Mouse (Mus musculus) heart, adult 11 months (tissue): Measurements from ENCODE around the gene Nub1.
"Not testable (repeated sequence)": the region's sequence is repeated elsewhere in the genome, so short reads cannot be mapped to it uniquely, and the experiment has no call there.

Experiments
- DNase-seq: peaks from one replicate; pipeline ENCODE4 v3.0.0; 2022

Gene Nub1

DNA sequence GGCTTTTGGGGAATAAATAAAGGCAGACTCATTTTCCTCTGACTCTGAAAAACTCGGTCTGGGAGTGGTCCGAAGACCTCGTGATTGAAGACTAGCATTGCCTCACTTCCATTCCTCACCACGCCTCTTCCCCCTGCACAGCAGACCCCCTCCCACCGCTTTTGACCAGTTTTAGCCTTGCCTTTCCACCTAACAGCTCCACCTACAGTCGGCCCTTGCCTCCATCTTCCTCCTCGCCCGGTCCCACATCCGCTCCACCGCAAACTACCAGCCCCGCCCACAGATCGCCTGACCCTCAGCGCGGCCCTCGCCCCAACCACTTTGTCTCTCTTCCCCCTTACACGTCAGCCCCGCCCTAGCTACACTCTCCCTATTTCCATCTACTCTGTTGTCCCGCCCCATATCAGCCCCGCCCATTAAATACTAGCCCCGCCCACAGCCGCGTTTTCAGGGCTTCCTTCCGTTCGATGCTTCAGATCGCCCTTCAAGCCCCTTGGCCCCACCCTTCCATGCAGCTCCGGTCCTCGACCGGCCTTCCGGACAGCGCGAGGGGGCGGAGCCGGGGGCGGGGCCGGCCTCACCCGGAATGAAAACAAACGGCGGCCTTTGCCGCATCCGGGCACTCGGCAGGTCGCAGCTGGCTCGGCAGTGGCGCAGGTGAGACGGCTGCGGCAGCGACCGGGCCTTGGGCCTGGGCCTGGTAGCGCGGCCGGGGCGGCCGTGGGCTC lies at the start of gene Nub1:
Nub1 (plus strand) TSS at position 167 of the 728 bp plus-strand sequence.
- DNase-seq = peak; percentile 100

DNA sequence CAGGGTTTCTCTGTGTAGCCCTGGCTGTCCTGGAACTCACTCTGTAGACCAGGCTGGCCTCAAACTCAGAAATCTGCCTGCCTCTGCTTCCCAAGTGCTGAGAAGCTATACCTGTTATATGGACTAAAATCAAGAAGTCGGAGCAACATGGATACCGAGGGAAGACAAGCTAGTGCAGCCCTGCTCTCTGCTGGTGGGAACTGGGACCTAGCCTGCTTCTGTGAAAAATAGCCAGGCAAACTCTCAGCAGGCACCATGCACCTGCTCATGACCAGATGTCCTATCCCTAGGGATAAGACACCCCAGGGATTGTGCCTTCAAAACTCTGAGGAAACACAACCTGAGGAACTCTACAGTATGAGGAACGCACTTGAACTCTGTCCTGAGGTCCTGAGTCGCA lies 48.3 kb upstream of the Nub1 start:
- DNase-seq = no peak

DNA sequence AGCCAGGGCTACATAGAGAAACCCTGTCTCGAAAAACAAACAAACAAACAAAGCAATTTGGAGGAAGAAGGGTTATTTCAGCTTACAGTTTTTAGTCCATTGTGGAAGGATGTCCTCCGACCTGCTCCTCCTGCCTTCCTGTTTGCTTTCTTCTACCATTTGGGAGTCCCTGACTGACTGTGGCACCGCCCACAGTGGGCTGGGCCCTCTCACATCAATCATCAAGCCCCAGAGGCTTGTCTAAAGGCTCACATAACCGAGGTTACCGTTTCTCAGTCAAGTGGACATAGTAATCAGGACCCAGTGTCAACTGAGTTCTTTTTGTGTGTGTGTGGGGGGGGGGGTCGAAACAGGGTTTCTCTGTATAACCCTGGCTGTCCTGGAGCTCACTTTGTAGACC lies 47.2 kb upstream of the Nub1 start:
- no peak for DNase-seq

DNA sequence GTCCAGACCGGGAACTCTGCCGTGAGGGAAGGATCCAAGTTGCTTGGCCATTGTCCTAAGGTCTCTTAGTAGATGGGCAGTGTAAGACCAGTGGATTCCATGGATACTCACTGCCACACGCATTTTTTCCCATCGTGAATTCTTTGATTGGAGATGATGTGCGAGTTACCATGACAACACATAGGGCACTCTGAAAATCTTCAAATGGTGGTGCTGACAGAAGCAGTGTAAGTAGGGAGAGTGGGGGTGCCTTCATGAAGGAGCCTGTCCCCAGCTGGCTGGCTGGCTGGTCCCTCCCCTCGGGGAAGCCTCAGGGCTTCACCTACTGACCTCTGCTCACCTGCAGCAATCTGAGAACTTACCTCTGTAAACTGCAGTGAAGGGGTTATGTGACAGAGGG lies 46.3 kb upstream of the Nub1 start:
- peak; percentile 84 for DNase-seq

- DNase-seq = peak; percentile 35
These were observed 39.9 kb upstream of the Nub1 start for GRCm38 (mm10) chr5:24645454-24645853.

DNA sequence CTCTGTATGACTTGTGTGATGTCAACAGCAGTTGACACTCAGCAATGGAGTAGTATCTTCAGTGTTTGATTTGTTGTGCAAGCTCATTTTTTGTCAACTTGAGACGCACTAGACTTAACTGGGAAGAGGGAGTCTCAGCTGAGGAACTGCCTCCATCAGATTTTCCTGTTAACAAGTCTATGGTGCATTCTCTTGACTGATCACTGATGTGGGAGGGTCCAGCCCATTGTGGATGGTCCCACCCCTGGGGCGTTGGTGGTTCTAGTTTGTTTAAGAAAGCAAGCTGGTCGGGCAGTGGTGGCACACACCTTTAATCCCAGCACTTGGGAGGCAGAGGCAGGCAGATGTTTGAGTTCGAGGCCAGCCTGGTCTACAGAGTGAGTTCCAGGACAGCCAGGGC lies 36.1 kb upstream of the Nub1 start:
- peak; percentile 35 for DNase-seq

- peak; percentile 60 for DNase-seq
These were observed 35.6 kb upstream of the Nub1 start for GRCm38 (mm10) chr5:24649701-24650100.

- peak; percentile 44 for DNase-seq
These were observed 34.0 kb upstream of the Nub1 start for GRCm38 (mm10) chr5:24651356-24651755.

GRCm38 (mm10) chr5:24651768-24652752 lies 33.3 kb upstream of the Nub1 start:
- DNase-seq = peak; percentile 96

- DNase-seq = peak; percentile 86
These were observed 32.6 kb upstream of the Nub1 start for GRCm38 (mm10) chr5:24652780-24653179.

DNA sequence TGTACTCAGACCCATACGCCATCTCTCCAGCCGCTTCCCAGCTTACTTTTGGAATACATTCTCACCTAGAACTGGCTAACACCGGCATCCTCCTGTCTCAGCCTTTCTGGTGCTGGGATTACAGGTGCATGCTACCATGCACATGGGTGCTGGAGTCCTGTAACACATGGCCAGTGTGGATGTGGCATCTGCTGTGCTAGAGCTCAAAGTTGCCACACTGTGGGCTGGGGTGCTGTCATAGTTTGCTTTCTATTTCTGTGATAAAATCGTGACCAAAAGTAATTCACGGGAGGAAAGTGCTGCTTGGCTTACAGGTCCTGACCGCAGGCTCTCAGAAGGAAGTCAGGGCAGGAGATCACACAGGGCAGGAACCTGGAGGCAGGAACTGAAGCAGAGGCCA lies 30.8 kb upstream of the Nub1 start:
- DNase-seq = peak; percentile 71

GRCm38 (mm10) chr5:24657113-24657512 lies 28.2 kb upstream of the Nub1 start:
- DNase-seq = peak; percentile 88

DNA sequence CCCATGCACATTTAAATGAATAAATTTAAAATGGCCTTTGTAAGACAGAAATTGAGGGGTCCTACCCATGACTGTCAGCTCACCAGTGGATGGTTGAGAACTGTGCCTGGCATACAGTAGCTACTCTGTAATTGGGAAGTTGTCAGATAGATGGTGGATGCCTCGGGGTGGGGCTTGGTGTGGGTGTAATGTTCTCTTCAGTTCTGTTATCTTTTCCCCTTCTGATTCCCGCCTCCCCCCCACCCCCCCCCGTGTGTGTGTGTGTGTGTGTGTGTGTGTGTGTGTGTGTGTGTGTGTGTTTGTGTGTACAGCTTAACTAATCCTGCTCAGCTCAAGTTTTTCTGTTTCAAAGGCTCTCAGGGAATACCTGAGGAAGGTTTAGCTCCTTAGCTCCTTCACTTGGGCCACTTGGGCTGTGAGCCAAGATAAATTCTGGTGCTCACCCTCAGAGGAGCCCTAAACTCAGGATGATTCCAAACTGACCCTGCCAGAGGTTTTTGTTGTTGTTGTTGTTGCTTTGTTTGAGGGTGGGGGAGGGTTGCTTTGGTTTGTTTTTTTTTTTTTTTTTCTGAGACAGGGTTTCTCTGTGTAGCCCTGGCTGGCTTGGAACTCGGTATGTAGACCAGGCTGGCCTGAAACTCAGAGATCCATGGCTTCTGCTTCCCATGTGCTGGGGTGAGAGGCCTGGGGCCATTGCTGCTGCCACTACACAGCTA lies 25.5 kb upstream of the Nub1 start:
- peak; percentile 57 for DNase-seq

- DNase-seq = peak; percentile 73
These were observed 23.9 kb upstream of the Nub1 start for GRCm38 (mm10) chr5:24661457-24661856.

DNA sequence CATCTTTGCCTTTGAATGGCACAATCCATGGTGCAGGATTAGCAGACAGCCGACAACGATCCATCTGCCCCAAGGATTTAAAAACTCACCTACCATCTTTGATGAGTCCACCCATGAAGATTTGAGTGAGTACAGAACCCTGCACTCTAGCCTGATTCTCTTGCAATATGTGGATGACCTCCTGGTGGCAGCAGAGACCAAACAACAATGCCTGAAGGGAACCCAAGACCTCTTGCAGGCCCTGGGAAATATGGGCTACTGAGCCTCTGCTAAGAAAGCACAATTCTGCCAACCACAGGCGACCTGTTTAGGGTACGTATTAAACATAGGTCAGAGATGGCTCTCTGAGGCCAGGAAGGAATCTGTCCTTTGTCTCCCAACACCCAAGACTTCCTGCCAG lies 11.1 kb upstream of the Nub1 start:
- DNase-seq = peak; percentile 96

- no peak for DNase-seq
These were observed 3.9 kb upstream of the Nub1 start for GRCm38 (mm10) chr5:24681436-24681835.

DNA sequence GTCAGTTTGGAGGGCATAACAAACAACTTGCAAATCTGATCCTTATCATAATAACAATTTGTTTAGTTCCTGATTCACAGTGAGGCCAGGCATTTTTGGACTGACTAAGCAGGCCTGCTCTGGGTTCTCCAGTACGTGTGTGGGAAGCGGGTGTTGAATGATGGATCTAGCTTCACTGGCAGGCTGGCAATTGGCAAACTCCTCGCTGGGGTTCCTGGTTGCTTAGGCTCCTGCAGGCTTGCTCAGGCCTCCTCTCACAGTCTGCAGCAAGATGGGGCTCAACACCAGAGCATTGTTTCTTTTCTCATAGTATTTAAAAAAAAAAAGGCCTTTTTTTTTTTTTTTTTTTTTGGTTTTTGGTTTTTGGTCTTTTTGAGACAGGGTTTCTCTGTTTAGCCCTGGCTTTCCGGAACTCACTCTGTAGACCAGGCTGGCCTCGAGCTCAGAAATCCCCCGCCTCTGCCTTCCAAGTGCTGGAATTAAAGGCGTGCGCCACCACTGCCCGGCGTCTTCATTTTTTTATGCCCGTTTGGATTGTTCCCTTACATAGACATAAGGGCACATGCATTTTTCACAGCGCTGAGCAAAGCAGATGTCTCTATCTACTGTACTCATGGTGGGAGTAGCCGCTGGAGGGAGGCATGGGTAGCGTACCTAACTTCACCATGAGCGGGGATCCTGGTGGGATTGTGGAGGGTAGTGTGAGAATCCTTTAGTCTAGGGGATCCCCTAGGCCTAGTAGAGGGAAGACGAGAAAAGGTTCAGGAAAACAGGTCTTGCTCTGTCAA lies 560 bp upstream of the Nub1 start:
- peak; percentile 92 for DNase-seq

DNA sequence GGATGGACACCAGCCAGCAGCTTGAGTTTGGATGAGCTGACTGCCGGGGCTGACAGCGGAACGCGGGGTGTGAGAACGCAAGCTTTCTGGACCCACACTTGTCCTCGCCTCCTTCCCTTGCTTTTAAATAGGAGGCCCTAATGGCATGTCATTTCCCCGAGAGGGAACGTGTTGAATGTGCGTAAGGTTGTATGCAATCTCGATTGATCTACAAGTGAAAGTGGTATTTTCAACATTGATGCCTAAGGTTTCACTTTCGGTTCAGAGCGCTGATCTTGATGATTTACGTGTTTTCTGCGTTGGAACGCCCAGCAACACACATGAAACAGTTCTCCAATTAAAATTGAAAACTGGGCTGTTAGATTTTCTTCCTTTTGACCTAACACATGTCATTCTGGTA lies 844 bp downstream of the Nub1 start:
- DNase-seq = no peak

DNA sequence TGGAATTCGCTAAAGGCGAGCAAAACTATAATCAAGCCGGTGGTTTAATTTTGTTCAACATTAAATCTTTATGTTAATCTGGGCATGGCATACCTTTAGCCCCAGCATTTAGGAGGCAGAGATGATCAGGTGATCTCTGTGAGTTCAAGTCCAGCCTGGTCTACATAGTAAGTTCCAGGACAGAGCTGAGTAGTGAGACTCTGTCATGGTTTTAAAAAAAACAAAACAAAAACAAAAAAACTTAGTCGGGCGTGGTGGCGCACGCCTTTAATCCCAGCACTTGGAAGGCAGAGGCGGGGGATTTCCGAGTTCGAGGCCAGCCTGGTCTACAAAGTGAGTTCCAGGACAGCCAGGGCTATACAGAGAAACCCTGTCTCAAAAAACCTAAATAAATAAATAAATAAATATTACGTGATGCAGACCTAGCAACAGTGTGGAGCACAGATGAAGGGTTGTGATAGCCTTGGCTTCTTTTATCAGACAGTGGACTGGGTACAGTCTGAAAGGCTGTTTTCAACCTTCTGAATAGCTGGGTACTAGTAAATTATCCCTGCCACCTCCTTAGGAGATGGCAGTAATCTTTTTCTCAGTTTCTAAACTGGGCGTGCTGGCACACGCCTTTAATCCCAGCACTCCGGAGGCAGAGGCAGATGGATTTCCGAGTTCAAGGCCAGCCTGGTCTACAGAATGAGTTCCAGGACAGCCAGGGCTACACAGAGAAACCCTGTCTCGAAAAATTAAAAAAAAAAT lies 1.5 kb downstream of the Nub1 start:
- not testable (repeated sequence) for DNase-seq

- peak; percentile 95 for DNase-seq
These were observed 2.4 kb downstream of the Nub1 start for GRCm38 (mm10) chr5:24687696-24688095.

- no peak for DNase-seq
These were observed 11.4 kb downstream of the Nub1 start for GRCm38 (mm10) chr5:24696704-24697103.

DNA sequence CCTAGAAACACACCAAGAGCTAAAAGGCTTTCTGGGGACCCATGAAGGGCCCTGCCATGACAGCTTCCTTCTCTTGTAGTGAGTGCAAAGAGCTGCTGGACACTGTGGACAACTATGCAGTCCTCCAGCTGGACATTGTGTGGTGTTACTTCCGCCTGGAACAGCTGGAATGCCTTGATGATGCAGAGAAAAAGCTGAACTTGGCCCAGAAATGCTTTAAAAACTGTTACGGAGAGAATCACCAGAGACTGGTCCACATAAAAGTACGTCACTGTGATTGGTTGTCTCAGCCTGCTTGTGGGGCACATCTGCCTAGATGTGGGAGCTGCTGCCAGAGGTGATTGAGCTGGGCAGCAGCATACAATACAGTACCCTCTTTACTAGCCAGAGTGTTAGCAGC lies 15.9 kb downstream of the Nub1 start:
- peak; percentile 95 for DNase-seq
